Mouse (Mus musculus): Measurements from ENCODE around the gene Ppp1r21. TPM values are rescaled to one million over a fixed set of nuclear protein-coding genes. Genes with fewer than 3 reads are reported as not detected.
A peak's percentile ranks its signal among the peaks of the same experiment; 100 is the strongest.

Gene Ppp1r21
- polyA plus RNA-seq, 1 experiment from 2014 or later: 24.7 TPM

DNA sequence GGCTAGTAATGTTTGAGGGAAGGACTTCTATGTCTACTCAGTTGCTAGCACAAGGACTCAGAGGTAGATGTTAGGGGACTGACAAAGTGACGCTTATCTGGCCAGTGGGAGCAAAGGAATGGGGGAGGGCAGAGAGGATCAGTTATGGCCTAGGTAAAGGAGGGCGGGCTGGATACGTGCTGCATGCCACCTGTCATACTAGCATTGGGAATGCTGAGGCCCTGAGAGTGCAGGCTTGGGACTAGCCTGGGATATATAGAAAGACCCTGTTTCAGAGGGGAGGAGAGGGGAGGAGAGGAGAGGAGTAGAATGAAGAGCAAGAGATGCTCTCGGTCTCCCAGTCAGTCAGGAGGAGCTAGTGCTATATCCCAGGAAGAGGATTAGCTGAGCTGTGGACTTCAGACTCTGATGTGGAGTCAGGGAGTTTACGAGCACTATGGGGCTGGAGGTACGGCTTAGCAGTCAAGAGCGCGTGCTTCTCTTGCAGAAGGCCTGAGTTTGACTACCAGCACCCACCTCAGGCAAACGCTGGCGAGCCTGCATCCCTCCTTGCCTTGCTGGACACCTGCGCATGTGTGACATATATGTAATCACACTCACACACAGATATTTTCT is 23.7 kb downstream of the Ppp1r21 start:
- Histone ChIP-seq H3K4me1 (replicated peaks; ENCODE audit: control insufficient read depth, insufficient read depth, low read length) (no peaks in the 10 kb centered on the region; the same call in 1 of the 2 replicates), H3K36me3 (ENCODE audit: control insufficient read depth, insufficient read depth, low read length) (peaks cover 2% of the 10 kb centered on the region), H3K4me3 (ENCODE audit: low read length) (no peak overlapping the region), H3K9me3 (ENCODE audit: control insufficient read depth, low read length) (no peaks in the 10 kb centered on the region), H3K27me3 (ENCODE audit: control insufficient read depth, insufficient read depth, low read depth, low read length) (no peaks in the 10 kb centered on the region), H3K4me2 (ENCODE audit: low read depth, low read length) (no peak overlapping the region), H3K9ac (ENCODE audit: low read length) (no peak overlapping the region), H3K27ac (ENCODE audit: low read length) (no peak overlapping the region)
- ATAC-seq (ENCODE audit: low read depth): no peak
- 89% methylated on average over 11 of the region's 11 CpGs for WGBS

DNA sequence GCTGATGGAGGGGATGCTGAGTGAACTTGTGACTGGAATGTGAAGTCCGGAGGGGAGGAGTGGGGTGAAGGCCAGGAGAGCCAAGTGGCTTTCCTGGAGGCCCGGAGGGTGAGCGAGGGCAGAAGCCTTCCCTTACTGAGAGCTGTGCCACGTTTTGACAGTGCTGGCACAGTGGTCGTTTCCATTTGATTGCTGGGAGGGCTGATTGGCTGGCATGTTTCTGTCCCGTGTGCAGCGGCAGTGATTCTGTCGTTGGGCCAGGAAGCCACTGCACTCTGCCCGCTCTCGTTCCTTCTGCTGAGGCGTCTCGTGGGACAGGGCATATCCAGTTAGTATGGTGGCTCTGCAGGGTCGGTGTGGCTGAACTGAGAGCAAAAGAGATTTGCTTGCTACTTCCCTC is 26.3 kb downstream of the Ppp1r21 start:
- Histone ChIP-seq H3K4me3 (ENCODE audit: low read length) (no peak overlapping the region), H3K4me2 (ENCODE audit: low read depth, low read length) (no peak overlapping the region), H3K27me3 (ENCODE audit: control insufficient read depth, insufficient read depth, low read depth, low read length) (no peaks in the 10 kb centered on the region), H3K36me3 (ENCODE audit: control insufficient read depth, insufficient read depth, low read length) (peaks cover 2% of the 10 kb centered on the region), H3K9me3 (ENCODE audit: control insufficient read depth, low read length) (no peaks in the 10 kb centered on the region), H3K9ac (ENCODE audit: low read length) (no peak overlapping the region), H3K4me1 (replicated peaks; ENCODE audit: control insufficient read depth, insufficient read depth, low read length) (no peaks in the 10 kb centered on the region; the same call in 1 of the 2 replicates), H3K27ac (ENCODE audit: low read length) (no peak overlapping the region)
- no peak for ATAC-seq (ENCODE audit: low read depth)
- WGBS: 73% methylated on average over 13 of the region's 13 CpGs

DNA sequence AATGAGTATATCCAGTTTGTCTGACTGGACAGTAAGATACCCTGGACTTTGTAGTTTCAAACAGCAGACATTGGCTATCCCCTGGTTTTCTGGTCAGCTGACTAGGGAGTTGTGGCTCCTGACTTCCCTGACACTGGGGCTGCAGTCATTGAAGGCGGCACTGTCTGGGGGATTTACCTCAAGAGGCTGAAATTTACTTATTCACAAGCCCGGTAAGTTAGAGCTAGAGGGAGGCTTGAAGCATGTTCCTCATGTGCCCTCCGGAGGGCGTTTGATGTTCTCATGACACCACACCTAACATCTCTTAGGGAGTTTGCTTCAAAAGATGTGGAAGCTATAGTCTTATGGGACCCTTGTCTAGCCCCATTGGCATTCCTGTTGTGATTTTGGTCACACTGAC is 26.8 kb downstream of the Ppp1r21 start:
- Histone ChIP-seq H3K27me3 (ENCODE audit: control insufficient read depth, insufficient read depth, low read depth, low read length) (no peaks in the 10 kb centered on the region), H3K4me2 (ENCODE audit: low read depth, low read length) (no peak overlapping the region), H3K4me3 (ENCODE audit: low read length) (no peak overlapping the region), H3K36me3 (ENCODE audit: control insufficient read depth, insufficient read depth, low read length) (peaks cover 4% of the 10 kb centered on the region), H3K9me3 (ENCODE audit: control insufficient read depth, low read length) (no peaks in the 10 kb centered on the region), H3K4me1 (replicated peaks; ENCODE audit: control insufficient read depth, insufficient read depth, low read length) (no peaks in the 10 kb centered on the region; the same call in 1 of the 2 replicates), H3K27ac (ENCODE audit: low read length) (no peak overlapping the region), H3K9ac (ENCODE audit: low read length) (no peak overlapping the region)
- 74% methylated on average over 4 of the region's 4 CpGs for WGBS
- no peak for ATAC-seq (ENCODE audit: low read depth)

DNA sequence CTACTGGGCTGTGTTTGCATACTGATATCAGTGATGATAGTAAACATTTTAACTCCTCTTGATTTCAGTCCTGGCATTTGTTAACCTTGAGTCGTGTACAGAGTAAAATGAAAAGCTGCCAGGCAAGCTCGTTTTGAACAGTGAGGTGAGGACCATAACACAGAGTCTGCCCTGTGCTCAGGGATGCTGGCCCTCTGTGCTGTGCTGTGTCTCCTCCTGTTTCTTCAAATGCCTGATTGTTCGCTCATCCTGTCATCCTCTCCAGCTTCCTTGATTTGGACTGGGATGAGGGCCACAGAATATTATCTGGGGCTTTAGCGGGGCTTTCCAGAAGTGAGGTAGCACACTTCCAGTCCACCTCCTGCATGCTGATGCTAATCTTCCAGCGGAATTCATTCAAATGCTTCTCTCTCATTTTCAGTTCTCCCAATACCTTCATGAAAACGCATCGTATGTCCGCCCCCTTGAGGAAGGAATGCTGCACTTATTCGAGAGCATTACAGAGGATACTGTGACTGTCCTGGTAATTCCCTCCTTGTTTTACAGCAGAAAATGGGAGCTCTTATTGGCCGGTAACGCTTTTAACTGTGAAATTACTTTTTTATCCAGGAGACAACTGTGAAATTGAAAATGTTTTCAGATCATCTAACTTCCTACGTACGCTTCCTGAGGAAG is 28.4 kb downstream of the Ppp1r21 start:
- Histone ChIP-seq H3K9ac (ENCODE audit: low read length) (no peak overlapping the region), H3K4me2 (ENCODE audit: low read depth, low read length) (no peak overlapping the region), H3K36me3 (ENCODE audit: control insufficient read depth, insufficient read depth, low read length) (peaks cover 4% of the 10 kb centered on the region), H3K27me3 (ENCODE audit: control insufficient read depth, insufficient read depth, low read depth, low read length) (no peaks in the 10 kb centered on the region), H3K4me3 (ENCODE audit: low read length) (no peak overlapping the region), H3K4me1 (replicated peaks; ENCODE audit: control insufficient read depth, insufficient read depth, low read length) (no peaks in the 10 kb centered on the region; the same call in 1 of the 2 replicates), H3K9me3 (ENCODE audit: control insufficient read depth, low read length) (no peaks in the 10 kb centered on the region), H3K27ac (ENCODE audit: low read length) (no peak overlapping the region)
- 25% methylated on average over 13 of the region's 13 CpGs for WGBS
- ATAC-seq (ENCODE audit: low read depth): peak; percentile 73

DNA sequence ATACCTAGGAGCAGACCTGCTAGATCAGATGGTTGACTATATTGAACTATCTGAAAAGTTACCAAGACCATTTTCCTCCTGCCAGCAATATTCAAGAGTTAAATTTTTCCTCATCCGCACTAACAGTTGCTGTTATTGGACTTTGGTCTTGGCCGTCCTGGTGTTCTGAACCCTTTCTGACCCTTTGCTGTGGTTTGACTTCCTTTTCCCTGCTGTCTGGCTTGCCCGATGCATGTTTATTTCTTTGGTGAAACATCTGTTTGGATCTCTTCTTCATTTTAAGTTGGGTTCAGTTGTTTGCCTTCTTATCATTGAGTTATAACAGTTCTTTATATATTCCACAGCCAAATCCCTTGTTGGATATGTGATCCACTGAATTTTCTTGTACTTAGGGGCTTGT is 33.7 kb downstream of the Ppp1r21 start:
- WGBS: 44% methylated on average over 3 of the region's 3 CpGs
- Histone ChIP-seq H3K9ac (ENCODE audit: low read length) (no peak overlapping the region), H3K4me2 (ENCODE audit: low read depth, low read length) (no peak overlapping the region), H3K4me1 (replicated peaks; ENCODE audit: control insufficient read depth, insufficient read depth, low read length) (no peaks in the 10 kb centered on the region; the same call in 1 of the 2 replicates), H3K4me3 (ENCODE audit: low read length) (no peak overlapping the region), H3K9me3 (ENCODE audit: control insufficient read depth, low read length) (no peaks in the 10 kb centered on the region), H3K27me3 (ENCODE audit: control insufficient read depth, insufficient read depth, low read depth, low read length) (no peaks in the 10 kb centered on the region), H3K27ac (ENCODE audit: low read length) (no peak overlapping the region), H3K36me3 (ENCODE audit: control insufficient read depth, insufficient read depth, low read length) (peaks cover 13% of the 10 kb centered on the region)
- no peak; the same call in 1 of the 2 replicates for ATAC-seq (ENCODE audit: low read depth)

DNA sequence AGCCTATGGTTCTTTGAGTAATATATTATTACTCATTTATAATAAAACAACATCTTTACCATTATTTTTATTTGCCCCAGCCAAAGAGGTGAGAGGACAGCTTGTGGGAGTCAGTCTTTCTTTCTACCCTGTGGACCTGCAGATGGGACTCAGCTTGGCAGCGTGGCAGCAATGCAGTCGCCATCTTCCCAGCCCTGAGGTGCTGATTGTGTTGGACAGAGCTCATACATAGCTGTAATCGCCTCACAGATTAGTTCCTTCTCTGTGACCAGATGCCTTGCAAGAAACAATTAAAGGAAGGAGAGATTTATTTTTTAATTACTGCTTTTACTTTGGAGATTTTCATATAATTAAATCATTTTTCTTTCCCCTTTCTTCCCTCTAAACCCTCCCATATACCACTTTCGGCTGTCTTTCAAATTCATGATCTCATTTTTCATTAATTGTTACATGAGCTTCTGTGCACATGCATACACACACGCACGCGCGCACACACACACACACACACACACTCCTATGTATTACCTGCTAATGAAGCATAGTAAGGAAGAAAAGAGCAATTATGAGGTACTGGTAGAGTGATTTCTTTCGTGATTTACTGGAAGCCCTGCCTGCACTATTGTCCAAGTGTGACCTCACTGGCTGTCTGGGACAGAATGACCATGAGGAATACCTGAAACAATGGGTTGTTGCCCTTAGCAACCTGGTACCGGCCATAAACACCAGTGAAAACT is 40.1 kb downstream of the Ppp1r21 start:
- no peak overlapping the region for H3K4me3 ChIP-seq (ENCODE audit: low read length)
- H3K4me2 ChIP-seq (ENCODE audit: low read depth, low read length): no peak overlapping the region
- no peak overlapping the region for H3K27ac ChIP-seq (ENCODE audit: low read length)
- no peaks in the 10 kb centered on the region for H3K27me3 ChIP-seq (ENCODE audit: control insufficient read depth, insufficient read depth, low read depth, low read length)
- H3K9me3 ChIP-seq (ENCODE audit: control insufficient read depth, low read length): no peaks in the 10 kb centered on the region
- no peak for ATAC-seq (ENCODE audit: low read depth)
- H3K36me3 ChIP-seq (ENCODE audit: control insufficient read depth, insufficient read depth, low read length): peaks cover 38% of the 10 kb centered on the region
- H3K9ac ChIP-seq (ENCODE audit: low read length): no peak overlapping the region
- no peaks in the 10 kb centered on the region for H3K4me1 ChIP-seq (replicated peaks; ENCODE audit: control insufficient read depth, insufficient read depth, low read length)
- WGBS: 90% methylated on average over 10 of the region's 10 CpGs

DNA sequence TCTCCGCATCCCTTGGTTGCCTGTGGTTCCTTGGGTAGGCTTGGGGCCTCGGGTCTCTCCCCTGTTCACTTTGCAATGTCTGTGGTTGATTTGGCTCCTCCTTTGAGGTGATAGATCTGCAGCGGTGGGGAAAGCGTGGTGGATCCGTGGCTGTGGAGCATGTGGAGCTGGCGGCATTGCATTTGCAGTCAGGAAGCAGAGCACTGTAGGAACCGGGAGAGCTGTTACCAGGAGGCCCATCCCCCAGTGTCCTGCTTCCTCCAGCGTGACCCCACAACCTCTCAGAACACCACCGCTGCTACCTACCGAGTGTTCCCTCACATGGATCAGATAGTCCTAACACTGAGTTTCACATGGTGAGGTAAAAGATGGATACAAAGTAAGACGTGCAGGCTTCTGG is 40.9 kb downstream of the Ppp1r21 start:
- no peak overlapping the region for H3K4me3 ChIP-seq (ENCODE audit: low read length)
- no peak overlapping the region for H3K27ac ChIP-seq (ENCODE audit: low read length)
- H3K9ac ChIP-seq (ENCODE audit: low read length): no peak overlapping the region
- H3K9me3 ChIP-seq (ENCODE audit: control insufficient read depth, low read length): no peaks in the 10 kb centered on the region
- no peaks in the 10 kb centered on the region for H3K27me3 ChIP-seq (ENCODE audit: control insufficient read depth, insufficient read depth, low read depth, low read length)
- 80% methylated on average over 11 of the region's 11 CpGs for WGBS
- H3K4me2 ChIP-seq (ENCODE audit: low read depth, low read length): no peak overlapping the region
- H3K4me1 ChIP-seq (replicated peaks; ENCODE audit: control insufficient read depth, insufficient read depth, low read length): no peaks in the 10 kb centered on the region
- no peak for ATAC-seq (ENCODE audit: low read depth)
- H3K36me3 ChIP-seq (ENCODE audit: control insufficient read depth, insufficient read depth, low read length): peaks cover 36% of the 10 kb centered on the region

DNA sequence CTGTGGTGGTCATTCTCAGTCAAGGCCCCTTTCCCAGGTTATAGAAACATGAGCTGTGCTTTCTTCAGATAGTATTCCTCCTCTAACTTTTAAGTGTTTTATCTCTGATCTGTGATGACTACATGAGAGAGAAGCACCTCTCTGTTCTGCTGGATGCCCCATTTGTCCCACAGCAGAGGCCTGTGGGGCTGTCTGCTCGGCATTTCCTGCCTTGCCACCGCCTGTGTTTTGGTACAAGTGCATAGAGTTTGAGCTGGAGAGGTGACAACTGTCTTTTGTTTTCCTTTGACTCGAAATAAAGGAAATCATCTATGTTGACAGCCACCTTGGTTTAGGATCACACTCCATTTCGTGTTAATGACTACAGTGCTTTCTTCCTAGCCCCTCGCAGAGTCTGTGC is 44.9 kb downstream of the Ppp1r21 start:
- H3K4me3 ChIP-seq (ENCODE audit: low read length): no peak overlapping the region
- no peak for ATAC-seq (ENCODE audit: low read depth)

DNA sequence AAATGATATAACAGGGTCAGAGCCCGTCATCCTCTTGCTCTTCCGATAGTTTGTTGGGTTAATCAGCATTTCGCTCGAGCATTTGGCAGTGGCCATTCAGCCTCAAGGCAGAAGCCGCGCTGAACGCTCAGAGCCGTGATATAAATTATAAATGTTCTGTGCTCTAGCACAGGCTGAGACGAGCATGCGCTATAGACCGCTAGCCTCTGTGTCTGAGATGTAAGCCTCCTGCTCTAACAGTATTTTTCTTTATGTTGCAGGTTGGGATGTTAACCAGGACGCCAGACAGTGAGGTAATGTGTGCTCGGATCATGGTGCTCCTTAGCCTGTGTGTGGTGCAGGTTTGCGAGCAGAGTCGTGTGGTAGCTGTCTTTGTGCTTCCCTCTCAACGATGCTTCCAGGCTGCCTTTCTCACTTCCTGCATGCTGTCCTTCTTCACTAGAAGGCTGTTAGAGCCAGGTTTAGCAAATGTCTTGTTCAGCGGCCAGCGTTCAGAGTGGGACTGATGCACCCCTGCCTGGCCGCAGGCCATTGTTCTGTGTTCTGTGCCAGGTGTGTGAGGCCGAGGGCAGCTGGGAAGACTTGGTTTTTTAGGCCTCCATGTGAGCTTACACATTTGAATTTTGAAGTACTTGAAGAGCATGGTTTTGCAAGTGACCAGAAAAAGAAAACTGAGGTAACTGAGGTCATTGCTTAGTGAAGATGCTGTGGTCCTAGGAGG is 48.8 kb downstream of the Ppp1r21 start:
- Histone ChIP-seq H3K4me1 (replicated peaks; ENCODE audit: control insufficient read depth, insufficient read depth, low read length) (peaks cover 7% of the 10 kb centered on the region; the same call in 1 of the 2 replicates), H3K4me3 (ENCODE audit: low read length) (no peak overlapping the region), H3K27ac (ENCODE audit: low read length) (no peak overlapping the region), H3K9ac (ENCODE audit: low read length) (no peak overlapping the region), H3K9me3 (ENCODE audit: control insufficient read depth, low read length) (no peaks in the 10 kb centered on the region), H3K27me3 (ENCODE audit: control insufficient read depth, insufficient read depth, low read depth, low read length) (no peaks in the 10 kb centered on the region), H3K4me2 (ENCODE audit: low read depth, low read length) (no peak overlapping the region), H3K36me3 (ENCODE audit: control insufficient read depth, insufficient read depth, low read length) (peaks cover 18% of the 10 kb centered on the region)
- 75% methylated on average over 20 of the region's 20 CpGs for WGBS
- ATAC-seq (ENCODE audit: low read depth): no peak

More for the DNA sequence above, 44.9 kb downstream of the Ppp1r21 start:
- 65% methylated on average over 5 of the region's 5 CpGs for WGBS
- H3K4me1 ChIP-seq (replicated peaks; ENCODE audit: control insufficient read depth, insufficient read depth, low read length): no peaks in the 10 kb centered on the region
- no peak overlapping the region for H3K27ac ChIP-seq (ENCODE audit: low read length)
- H3K36me3 ChIP-seq (ENCODE audit: control insufficient read depth, insufficient read depth, low read length): peaks cover 37% of the 10 kb centered on the region
- H3K9me3 ChIP-seq (ENCODE audit: control insufficient read depth, low read length): no peaks in the 10 kb centered on the region
- H3K4me2 ChIP-seq (ENCODE audit: low read depth, low read length): no peak overlapping the region
- H3K9ac ChIP-seq (ENCODE audit: low read length): no peak overlapping the region
- H3K27me3 ChIP-seq (ENCODE audit: control insufficient read depth, insufficient read depth, low read depth, low read length): no peaks in the 10 kb centered on the region

Measured in lung, embryonic 16.5 days (tissue).